Comparison of ENCODE assay signal across 8 mouse cellular contexts in genomic region chr17:81668466-81668865, GRCm38 (mm10).
DNase-seq lines count a peak whose midpoint lies in the region; ATAC-seq and TF ChIP-seq lines count a peak whose summit lies in the region.
"Had no signal": no experiment of that assay in that cellular context is flagged by ENCODE, and none has a peak within 500 bp of the region (broad histone marks: within the 10 kb centered on the region; RNA-seq: fewer than 3 reads in every experiment).

No protein-coding gene starts in this region.

- peak overlapping the region; percentile 73 for H3K4me3 ChIP-seq in left cerebral cortex, adult 2 months
- peak overlapping the region; percentile 67 for H3K4me3 ChIP-seq in forebrain, embryonic 13.5 days
- peak overlapping the region; percentile 56; the same call in 1 of the 2 replicates for H3K4me3 ChIP-seq in limb, embryonic 11.5 days (ENCODE audit: low read depth, low read length)
- peak overlapping the region; percentile 67 for H3K4me3 ChIP-seq in neural tube, embryonic 15.5 days (replicated peaks)

- TF ChIP-seq CTCF in left cerebral cortex, adult 2 months (IDR thresholded peaks at IDR 0.05), result no peak; the same call in 1 of the 2 replicates

- no peak for DNase-seq in left cerebral cortex, adult 2 months (ENCODE audit: extremely low spot score in 1 of 2, low spot score in 2 of 2)
- DNase-seq in left cerebral cortex, adult 18-20 months (ENCODE audit: low spot score in 2 of 2), result no peak
- no peak for DNase-seq in limb, embryonic 11.5 days (ENCODE audit: low spot score)
- DNase-seq in adrenal gland, adult 2 months, result no peak
- DNase-seq in adrenal gland, adult 18-20 months (ENCODE audit: low spot score in 2 of 2), result no peak

- peak overlapping the region; percentile 86; the same call in 1 of the 2 replicates for H3K9ac ChIP-seq in forebrain, embryonic 13.5 days
- H3K9ac ChIP-seq in limb, embryonic 11.5 days (ENCODE audit: low read length), result no peak overlapping the region
- H3K9ac ChIP-seq in neural tube, embryonic 15.5 days (replicated peaks), result peak overlapping the region; percentile 93

- no peaks in the 10 kb centered on the region for H3K9me3 ChIP-seq in forebrain, embryonic 13.5 days (replicated peaks)
- no peaks in the 10 kb centered on the region for H3K9me3 ChIP-seq in limb, embryonic 11.5 days (ENCODE audit: control insufficient read depth, low read length)
- H3K9me3 ChIP-seq in neural tube, embryonic 15.5 days (replicated peaks), result no peaks in the 10 kb centered on the region

- intact Hi-C loops in left cerebral cortex, adult 2 months (cut with DNase I), result loop anchor here (10.0 kb wide), 4 partner anchors 194 to 1286 kb away; no protein-coding TSS in a partner anchor

- H3K27ac ChIP-seq in left cerebral cortex, adult 2 months, result no peak overlapping the region; the same call in 1 of the 2 replicates
- peak overlapping the region; percentile 92; the same call in 1 of the 2 replicates for H3K27ac ChIP-seq in forebrain, embryonic 13.5 days
- H3K27ac ChIP-seq in limb, embryonic 11.5 days (replicated peaks; ENCODE audit: low read depth, low read length), result no peak overlapping the region
- H3K27ac ChIP-seq in neural tube, embryonic 15.5 days (replicated peaks), result peak overlapping the region; percentile 98

- peak overlapping the region; percentile 88 for H3K4me2 ChIP-seq in forebrain, embryonic 13.5 days
- H3K4me2 ChIP-seq in limb, embryonic 11.5 days (ENCODE audit: low read depth, severe bottlenecking), result peak overlapping the region; percentile 95
- peak overlapping the region; percentile 84 for H3K4me2 ChIP-seq in neural tube, embryonic 15.5 days

- WGBS in forebrain, embryonic 13.5 days, result 10% methylated on average over 2 of the region's 2 CpGs
- 3% methylated on average over 2 of the region's 2 CpGs for WGBS in limb, embryonic 11.5 days
- WGBS in neural tube, embryonic 15.5 days, result 4% methylated on average over 2 of the region's 2 CpGs

- H3K27me3 ChIP-seq in forebrain, embryonic 13.5 days, result peaks cover 25% of the 10 kb centered on the region
- peaks cover 10% of the 10 kb centered on the region for H3K27me3 ChIP-seq in limb, embryonic 11.5 days (ENCODE audit: control insufficient read depth, insufficient read depth, low read length)
- peaks cover 10% of the 10 kb centered on the region; the same call in 1 of the 2 replicates for H3K27me3 ChIP-seq in neural tube, embryonic 15.5 days (replicated peaks)

- peak; percentile 9; the same call in 1 of the 2 replicates for ATAC-seq in forebrain, embryonic 13.5 days
- no peak for ATAC-seq in limb, embryonic 11.5 days (ENCODE audit: insufficient number of reproducible peaks, low FRiP score, low TSS enrichment, low read depth)
- 0 out of 2 replicates have a peak, but pooled peaks have one; percentile 12 for ATAC-seq in neural tube, embryonic 15.5 days (ENCODE audit: low FRiP score)
- ATAC-seq: Patski had no signal

- H3K36me3 ChIP-seq in forebrain, embryonic 13.5 days (ENCODE audit: poor library complexity, severe bottlenecking), result no peaks in the 10 kb centered on the region
- no peaks in the 10 kb centered on the region for H3K36me3 ChIP-seq in limb, embryonic 11.5 days (ENCODE audit: control insufficient read depth, insufficient read depth, low read length)
- H3K36me3 ChIP-seq in neural tube, embryonic 15.5 days, result no peaks in the 10 kb centered on the region

- H3K4me1 ChIP-seq in forebrain, embryonic 13.5 days, result peaks cover 22% of the 10 kb centered on the region
- peaks cover 5% of the 10 kb centered on the region; the same call in 1 of the 2 replicates for H3K4me1 ChIP-seq in limb, embryonic 11.5 days (ENCODE audit: control insufficient read depth, insufficient read depth, low read length)
- peaks cover 45% of the 10 kb centered on the region for H3K4me1 ChIP-seq in neural tube, embryonic 15.5 days

Comparison
In these comparisons a context has a peak if more than half of its experiments do, and no peak if none do; other contexts are left out.
1. H3K27ac ChIP-seq: peak in forebrain, embryonic 13.5 days (single experiment) and neural tube, embryonic 15.5 days (single experiment); none in left cerebral cortex, adult 2 months (single experiment) and limb, embryonic 11.5 days (single experiment).
2. Peak in every context shown above with its lines, with median percentiles within 50 percentile points of each other: H3K4me3 ChIP-seq and H3K4me2 ChIP-seq.